Mouse (Mus musculus) MEL (cell line): Measurements from ENCODE around the gene Tie1. TPM values are rescaled to one million over a fixed set of nuclear protein-coding genes. Genes with fewer than 3 reads are reported as not detected.
A peak's percentile ranks its signal among the peaks of the same experiment; 100 is the strongest.

Experiments used
- DNase-seq: peaks from one replicate; pipeline ENCODE4 v3.0.0; 2011; ENCODE audit warnings: low read depth, low spot score
- H3K27ac ChIP-seq: 2 replicates; pipeline ENCODE4 v1.5.1; 2012; ENCODE audit warnings: low read depth, mild to moderate bottlenecking, control low read depth, low read length, moderate library complexity; ENCODE audit not compliant: control insufficient read depth
- H3K27me3 ChIP-seq, 2 experiments: fragments of 150-350 bp in 1 of 2; sonication (generic) in 1 of 2; 2 replicates each; pipeline ENCODE4 v1.6.1; 2012; ENCODE audit warnings: low read length in 2 of 2, mild to moderate bottlenecking in 2 of 2, improper control_type of control experiment in 1 of 2, moderate library complexity in 1 of 2; ENCODE audit not compliant: insufficient read depth in 2 of 2, control insufficient read depth in 1 of 2
- H3K36me3 ChIP-seq, 2 experiments: 2 replicates each; pipeline ENCODE4 v1.6.1; 2012 to 2014; ENCODE audit warnings: low read length in 2 of 2, improper control_type of control experiment in 1 of 2, inconsistent platforms in 1 of 2, mild to moderate bottlenecking in 1 of 2; ENCODE audit not compliant: insufficient read depth in 2 of 2, control insufficient read depth in 1 of 2
- H3K4me1 ChIP-seq, 2 experiments: fragments of 150-350 bp in 1 of 2; sonication (generic) in 1 of 2; 2 replicates each; pipeline ENCODE4 v1.6.1; 2012; ENCODE audit warnings: low read length in 2 of 2, improper control_type of control experiment in 1 of 2, mild to moderate bottlenecking in 1 of 2; ENCODE audit not compliant: insufficient read depth in 2 of 2, control insufficient read depth in 1 of 2
- H3K4me3 ChIP-seq, 2 experiments: fragments of 150-350 bp in 1 of 2; sonication (generic) in 1 of 2; 2 replicates each; pipeline ENCODE4 v1.5.1; 2012; ENCODE audit warnings: low read depth in 2 of 2, low read length in 2 of 2, mild to moderate bottlenecking in 2 of 2, moderate library complexity in 2 of 2, control low read depth in 1 of 2, improper control_type of control experiment in 1 of 2; ENCODE audit not compliant: control insufficient read depth in 1 of 2, insufficient read depth in 1 of 2
- H3K79me2 ChIP-seq: 2 replicates; pipeline ENCODE4 v1.6.1; 2012; ENCODE audit warnings: mild to moderate bottlenecking, low read length, moderate library complexity; ENCODE audit not compliant: control insufficient read depth, poor library complexity, insufficient read depth
- H3K9ac ChIP-seq: 2 replicates; pipeline ENCODE4 v1.6.1; 2012; ENCODE audit warnings: low read depth, mild to moderate bottlenecking, control low read depth, low read length, moderate library complexity; ENCODE audit not compliant: control insufficient read depth, poor library complexity, severe bottlenecking
- H3K9me3 ChIP-seq: fragments of 150-350 bp; sonication (generic); replicated peaks from 2 replicates; pipeline ENCODE4 v1.6.1; 2012; ENCODE audit warnings: mild to moderate bottlenecking, low read length, improper control_type of control experiment, moderate library complexity; ENCODE audit not compliant: insufficient read depth
- CTCF ChIP-seq, 3 experiments: IDR thresholded peaks in 2 of 3; conservative IDR thresholded peaks in 1 of 3; 2 replicates each; pipeline ENCODE4 v1.5.1; 2011 to 2012; ENCODE audit warnings: low read length in 3 of 3, low read depth in 2 of 3, mild to moderate bottlenecking in 2 of 3, improper control_type of control experiment in 1 of 3, inconsistent platforms in 1 of 3, mixed read lengths in 1 of 3, moderate library complexity in 1 of 3; ENCODE audit not compliant: control insufficient read depth in 1 of 3, insufficient read depth in 1 of 3, poor library complexity in 1 of 3, severe bottlenecking in 1 of 3
- GABPA ChIP-seq: IDR thresholded peaks from 2 replicates; pipeline ENCODE4 v1.6.1; 2012; ENCODE audit warnings: low read depth, mild to moderate bottlenecking, inconsistent platforms, low read length, improper control_type of control experiment, moderate library complexity
- JUND ChIP-seq: IDR thresholded peaks from 2 replicates; pipeline ENCODE4 v1.6.1; 2011; ENCODE audit warnings: low read depth, mild to moderate bottlenecking, improper control_type of control experiment, low read length
- MAZ ChIP-seq: IDR thresholded peaks from 2 replicates; pipeline ENCODE4 v1.6.1; 2012; ENCODE audit warnings: low read depth, mild to moderate bottlenecking, inconsistent platforms, low read length, improper control_type of control experiment
- MYC ChIP-seq: IDR thresholded peaks from 2 replicates; pipeline ENCODE4 v1.6.1; 2011; ENCODE audit warnings: low read depth, mild to moderate bottlenecking, low read length, improper control_type of control experiment, moderate library complexity
- NRF1 ChIP-seq: IDR thresholded peaks from 2 replicates; pipeline ENCODE4 v1.6.1; 2014; ENCODE audit warnings: low read depth, mild to moderate bottlenecking, inconsistent platforms, low read length, improper control_type of control experiment, moderate library complexity; ENCODE audit not compliant: poor library complexity, insufficient read depth, severe bottlenecking
- POLR2A ChIP-seq, 2 experiments: IDR thresholded peaks; 2 replicates each; pipeline ENCODE4 v1.6.1; 2011 to 2012; ENCODE audit warnings: low read length in 2 of 2, mild to moderate bottlenecking in 2 of 2, control low read depth in 1 of 2, improper control_type of control experiment in 1 of 2, low read depth in 1 of 2, moderate library complexity in 1 of 2; ENCODE audit not compliant: control insufficient read depth in 1 of 2, insufficient read depth in 1 of 2, poor library complexity in 1 of 2
- RCOR1 ChIP-seq: IDR thresholded peaks from 2 replicates; pipeline ENCODE4 v1.6.1; 2012; ENCODE audit warnings: low read depth, mild to moderate bottlenecking, inconsistent platforms, low read length, improper control_type of control experiment
- TCF12 ChIP-seq: IDR thresholded peaks from 2 replicates; pipeline ENCODE4 v1.6.1; 2014; ENCODE audit warnings: low read depth, mild to moderate bottlenecking, inconsistent platforms, low read length, improper control_type of control experiment, moderate library complexity
- polyA plus RNA-seq, 2 experiments: library from polyadenylated mRNA; stranded (reverse) in 1 of 2; unstranded in 1 of 2; fragments of >175 nt in 1 of 2; fragments of >200 nt in 1 of 2; gene quantifications; 2 replicates each; pipeline versions ENCODE4 v1.2.1 to v1.2.4; 2012; ENCODE audit warnings: low replicate concordance in 2 of 2, low read depth in 1 of 2; ENCODE audit not compliant: insufficient read length in 2 of 2, insufficient read depth in 1 of 2, missing spikeins in 1 of 2
- total RNA-seq: library from RNA; depleted of rRNA; stranded (reverse); fragments of 300-350 nt; gene quantifications from 2 replicates; pipeline ENCODE4 v1.2.3, GENCODE M21; 2012

Gene Tie1
- total and polyA plus RNA-seq, 3 experiments, result 0.03 TPM; not detected in 2

GRCm38 (mm10) chr4:118471281-118471680 is 18.6 kb downstream of the Tie1 start (continued):
- no peak for TF ChIP-seq TCF12

GRCm38 (mm10) chr4:118465697-118466163 is 24.1 kb downstream of the Tie1 start:
- H3K27me3 ChIP-seq, result peaks cover 7 to 24% of the 10 kb centered on the region in 2 experiments
- no peaks in the 10 kb centered on the region for H3K79me2 ChIP-seq
- H3K4me3 ChIP-seq, result no peak overlapping the region
- H3K27ac ChIP-seq, result no peak overlapping the region
- peak; percentile 30 for DNase-seq
- H3K9ac ChIP-seq, result no peak overlapping the region
- no peaks in the 10 kb centered on the region for H3K36me3 ChIP-seq
- no peaks in the 10 kb centered on the region for H3K9me3 ChIP-seq
- no peak for TF ChIP-seq GABPA
- TF ChIP-seq POLR2A (IDR thresholded peaks at IDR 0.05; ENCODE audit: control insufficient read depth in 1 of 2, insufficient read depth in 1 of 2, low read depth in 1 of 2, low read length in 2 of 2, poor library complexity in 1 of 2), result no peak
- no peak for TF ChIP-seq CTCF (IDR thresholded peaks at IDR 0.05 in 2 of 3, conservative IDR thresholded peaks at IDR 0.05 in 1 of 3; ENCODE audit: control insufficient read depth in 1 of 3, insufficient read depth in 1 of 3, low read depth in 2 of 3, low read length in 3 of 3, poor library complexity in 1 of 3, severe bottlenecking in 1 of 3)
- TF ChIP-seq TCF12, result no peak
- TF ChIP-seq NRF1, result no peak
- no peak for TF ChIP-seq RCOR1
- no peaks in the 10 kb centered on the region for H3K4me1 ChIP-seq

- Histone ChIP-seq H3K36me3 (no peaks in the 10 kb centered on the region), H3K9ac (no peak overlapping the region), H3K9me3 (no peaks in the 10 kb centered on the region), H3K4me1 (no peaks in the 10 kb centered on the region), H3K4me3 (no peak overlapping the region), H3K27ac (no peak overlapping the region), H3K79me2 (no peaks in the 10 kb centered on the region), H3K27me3 (peaks cover 5 to 22% of the 10 kb centered on the region in 2 experiments)
- DNase-seq, result no peak
- TF ChIP-seq JUND, result no peak
- no peak for TF ChIP-seq TCF12
- TF ChIP-seq MAZ, result no peak
- no peak for TF ChIP-seq MYC
- no peak for TF ChIP-seq NRF1
- TF ChIP-seq, all 39 proteins: peak for 0
These were observed 24.9 kb downstream of the Tie1 start for GRCm38 (mm10) chr4:118464956-118465355.

GRCm38 (mm10) chr4:118457345-118457975 is 32.4 kb downstream of the Tie1 start, which contains the start of gene Mpl:
TSS of gene Mpl (minus strand) at chr4:118457513.
- Histone ChIP-seq H3K9ac (no peak within 1 kb of the TSS), H3K4me3 (no peak within 1 kb of the TSS), H3K27ac (no peak within 1 kb of the TSS), H3K36me3 (no peaks in the 10 kb centered on the region), H3K9me3 (no peaks in the 10 kb centered on the region), H3K79me2 (no peaks in the 10 kb centered on the region), H3K4me1 (no peaks in the 10 kb centered on the region), H3K27me3 (peaks cover 2 to 8% of the 10 kb centered on the region in 2 experiments)
- TF ChIP-seq GABPA, result no peak
- DNase-seq, result no peak
